Mouse (Mus musculus) kidney, postnatal 10 days (tissue): Measurements from ENCODE around the gene Stx11.
A peak's percentile ranks its signal among the peaks of the same experiment; 100 is the strongest.

ENCODE experiments used
- DNase-seq: peaks from one replicate; pipeline ENCODE4 v3.0.0; 2021; ENCODE audit warnings: mixed read lengths

Stx11 gene

GRCm38 (mm10) chr10:12911981-12912530, 52.0 kb downstream of the Stx11 start:
- DNase-seq: peak; percentile 54

DNA sequence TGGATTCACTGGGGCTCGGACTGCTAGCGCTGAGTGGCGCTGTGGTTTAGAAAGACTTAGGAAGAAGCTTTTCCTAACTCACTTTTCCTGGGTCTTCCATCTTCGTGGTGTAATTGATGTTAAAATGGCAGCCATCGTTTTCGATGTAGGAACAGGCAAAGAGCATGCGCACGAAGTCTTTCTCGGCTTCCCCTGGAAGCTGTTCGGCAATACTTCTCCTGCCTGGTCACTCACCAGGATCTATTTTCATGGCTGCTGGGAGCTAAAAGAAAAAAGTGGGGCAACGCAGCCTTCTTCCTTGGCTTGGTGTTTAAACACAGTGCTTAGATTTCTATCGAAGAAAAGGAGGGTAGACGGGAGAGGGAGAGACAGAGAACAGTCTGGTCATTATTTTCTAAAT, 52.6 kb downstream of the Stx11 start:
- no peak for DNase-seq

- DNase-seq: no peak
Observed at GRCm38 (mm10) chr10:12909891-12910290, 54.2 kb downstream of the Stx11 start.

DNA sequence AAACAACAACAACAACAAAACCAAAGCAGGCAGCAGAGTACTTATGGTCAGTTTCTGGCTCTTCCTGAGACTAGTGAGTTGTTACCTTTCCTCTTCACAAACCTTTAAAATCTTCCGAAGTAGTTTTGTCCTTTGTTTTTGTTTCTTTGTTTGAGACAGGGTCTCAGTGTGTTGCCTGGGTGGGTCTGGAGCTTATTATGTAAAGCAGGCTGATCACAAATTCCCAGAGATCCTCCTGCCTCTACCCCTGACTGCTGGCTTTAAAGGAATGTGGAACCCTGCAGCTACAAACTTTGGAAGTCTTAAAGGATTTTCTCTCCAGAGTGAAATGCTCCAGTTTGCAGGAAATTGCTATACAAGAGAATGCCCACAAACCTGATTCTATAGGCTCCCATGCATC, 54.9 kb downstream of the Stx11 start:
- DNase-seq: no peak

DNA sequence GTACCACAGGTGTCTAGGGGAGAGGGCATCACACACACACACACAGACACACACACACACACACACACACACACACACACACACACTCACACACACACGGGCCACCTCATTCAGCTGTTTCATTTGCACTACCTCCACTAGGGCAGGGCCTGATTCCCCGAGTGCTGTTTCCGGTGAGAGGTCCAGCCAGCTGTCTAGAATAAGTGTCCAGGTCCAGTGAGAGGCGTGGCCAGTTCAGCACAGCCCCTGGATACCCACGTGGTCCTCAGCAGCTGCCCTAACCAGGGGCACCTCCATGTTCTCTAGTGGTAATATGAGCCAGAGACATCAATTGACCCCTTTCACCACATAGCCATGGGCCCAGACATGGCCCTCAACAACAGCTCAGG, 60.0 kb downstream of the Stx11 start:
- no peak for DNase-seq

DNA sequence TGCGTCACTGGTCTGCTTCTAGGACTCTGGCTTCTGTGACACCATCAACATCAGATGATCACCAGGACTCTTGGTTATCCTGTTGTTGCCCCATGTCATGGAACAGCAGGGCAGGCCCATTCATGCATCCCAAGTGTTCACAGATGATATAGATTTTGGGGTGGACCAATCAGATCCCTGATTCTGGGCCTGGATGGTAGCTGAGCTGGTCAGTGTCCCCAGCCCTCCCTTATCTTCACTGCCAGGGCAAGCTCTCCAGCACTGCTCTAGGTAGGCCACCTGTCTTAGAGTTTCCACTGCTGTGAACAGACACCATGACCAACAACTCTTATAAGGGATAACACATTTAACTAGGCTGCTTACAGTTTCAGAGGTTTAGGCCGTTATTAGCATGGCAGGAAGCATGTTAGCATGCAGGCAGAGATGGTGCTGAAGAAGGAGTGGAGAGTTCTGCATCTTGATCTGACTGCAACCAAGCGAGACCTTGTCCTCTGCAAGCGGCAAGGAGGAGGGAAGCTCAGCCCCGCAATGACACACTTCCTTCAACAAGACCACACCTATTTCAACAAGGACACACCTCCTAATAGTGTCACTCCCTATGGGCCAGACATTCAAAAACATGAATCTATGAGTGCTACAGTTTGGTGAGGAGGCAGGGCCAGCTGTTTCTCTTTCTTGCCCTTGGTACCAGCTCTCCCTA, 60.5 kb downstream of the Stx11 start:
- no peak for DNase-seq

DNA sequence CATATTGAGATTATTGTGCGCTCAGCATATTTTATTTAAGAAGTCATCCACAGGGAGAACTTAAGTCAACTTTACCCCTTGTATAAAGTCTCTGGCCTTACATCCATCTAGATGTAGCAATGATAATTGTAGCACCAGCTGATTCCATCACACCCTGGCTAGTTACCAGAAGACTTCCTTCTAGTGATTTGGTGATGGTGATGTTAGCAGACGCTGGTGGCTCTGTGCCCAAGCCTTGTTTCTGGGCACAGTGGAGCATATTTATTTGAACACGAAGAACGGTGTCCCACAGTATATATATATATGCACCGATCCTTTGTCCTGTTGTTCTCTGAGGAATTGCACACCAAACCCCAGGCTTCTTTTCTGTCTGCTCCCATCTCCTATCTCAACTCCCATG, 64.2 kb downstream of the Stx11 start:
- DNase-seq: no peak

DNA sequence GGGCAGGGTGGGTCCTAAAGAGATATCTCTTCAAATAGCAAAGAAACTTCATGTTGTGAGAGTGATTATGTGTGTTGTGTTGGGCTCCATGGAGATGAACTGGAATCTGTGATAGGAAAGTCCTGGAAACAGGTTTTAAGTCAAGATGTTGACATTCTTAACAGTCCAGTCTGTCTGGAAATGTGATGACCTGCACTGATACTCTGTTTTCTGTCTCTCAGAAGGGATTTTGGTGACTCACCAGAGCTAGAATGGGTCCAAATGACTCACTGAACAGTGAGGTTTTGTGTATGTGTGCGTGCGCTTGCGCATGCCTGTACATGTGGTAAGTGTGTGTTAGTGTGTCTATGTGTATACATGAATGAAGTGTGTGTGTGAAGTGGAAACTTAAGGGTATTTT, 70.8 kb downstream of the Stx11 start:
- no peak for DNase-seq

- no peak for DNase-seq
Observed at GRCm38 (mm10) chr10:12888373-12888772, 75.7 kb downstream of the Stx11 start.
